Mouse (Mus musculus) left cerebral cortex, adult 11 months (tissue): ENCODE data around the gene Txnrd1.

ENCODE experiments used
- DNase-seq: peaks from one replicate; pipeline ENCODE4 v3.0.0; 2022; ENCODE audit warnings: low spot score

Txnrd1 gene

DNA sequence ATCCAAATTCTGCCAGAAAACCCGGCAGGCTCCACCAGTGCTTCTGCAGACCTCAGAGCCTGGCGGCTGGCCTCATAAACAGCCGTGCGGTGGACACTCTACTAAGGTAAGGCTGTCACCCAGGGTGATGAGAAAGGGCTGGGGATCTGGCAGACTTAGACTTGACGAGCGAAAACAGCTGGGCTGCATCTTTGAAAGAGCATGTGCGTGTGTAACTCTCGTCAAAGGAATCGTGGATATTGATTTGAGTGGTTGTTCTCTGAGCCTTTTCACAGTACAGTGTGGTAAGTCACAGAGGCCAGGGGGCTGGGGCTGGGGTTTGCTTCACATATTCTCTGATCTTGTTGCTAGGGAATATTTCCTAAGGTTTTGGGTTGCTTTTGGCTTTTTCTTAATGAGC is at the start of gene Txnrd1:
TSS of gene Txnrd1 (plus strand) at position 26 of the 400 bp plus-strand sequence.
- DNase-seq: no peak

DNA sequence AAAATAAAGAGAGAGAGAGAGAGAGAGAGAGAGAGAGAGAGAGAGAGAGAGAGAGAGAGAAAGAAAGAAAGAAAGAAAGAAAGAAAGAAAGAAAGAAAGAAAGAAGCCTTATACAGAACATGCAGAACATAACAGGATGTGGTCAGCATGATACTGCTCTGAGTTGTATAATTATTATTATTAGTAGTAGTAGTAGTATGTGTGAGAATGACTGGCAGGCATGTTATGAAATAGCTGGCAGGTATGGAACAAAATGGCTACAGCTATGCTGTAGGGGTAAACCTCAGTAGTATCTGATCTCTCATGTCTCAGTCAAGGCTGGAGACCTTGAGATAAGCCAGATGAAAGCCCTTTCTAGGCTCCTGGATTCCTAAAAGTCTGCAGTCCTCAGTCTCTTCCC is 44.6 kb upstream of the Txnrd1 start:
- no peak for DNase-seq

DNA sequence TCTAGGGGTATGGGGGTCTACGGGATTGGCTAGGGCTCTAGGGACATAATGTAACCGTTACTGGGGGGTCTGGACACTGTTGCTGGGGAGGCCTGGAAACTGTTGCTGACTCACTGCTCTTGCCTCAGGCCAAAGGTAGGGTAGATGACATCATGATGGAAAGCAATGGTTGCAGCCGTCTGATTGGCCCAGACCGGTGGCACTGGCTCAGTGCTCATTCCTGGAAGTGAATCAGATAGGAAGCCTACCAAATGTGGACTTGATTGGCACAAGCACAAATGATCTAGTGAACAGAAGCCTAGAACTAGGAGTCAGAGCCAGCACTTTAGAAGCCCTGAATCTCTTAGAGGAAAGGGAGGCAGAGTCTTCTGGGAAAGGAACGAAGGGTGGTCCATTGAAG is 43.2 kb upstream of the Txnrd1 start:
- no peak for DNase-seq

DNA sequence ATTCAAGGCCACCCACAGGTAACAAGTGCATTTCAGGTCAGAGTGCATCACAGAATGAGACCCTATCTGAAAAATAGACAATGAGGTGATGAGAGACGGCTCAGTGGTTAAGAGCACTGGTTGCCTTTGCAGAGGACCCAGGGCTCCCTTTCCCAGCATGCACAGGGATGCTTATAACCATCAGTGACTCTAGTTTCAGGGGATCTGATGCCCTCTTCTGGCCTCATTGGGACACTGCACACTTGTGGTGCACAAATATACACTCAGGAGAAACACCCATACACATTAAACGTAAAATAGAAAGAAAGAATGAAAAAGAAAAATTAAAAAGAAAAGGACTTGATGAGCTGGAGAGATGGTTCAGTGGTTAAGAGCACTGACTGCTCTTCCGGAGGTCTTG is 42.0 kb upstream of the Txnrd1 start:
- no peak for DNase-seq

DNA sequence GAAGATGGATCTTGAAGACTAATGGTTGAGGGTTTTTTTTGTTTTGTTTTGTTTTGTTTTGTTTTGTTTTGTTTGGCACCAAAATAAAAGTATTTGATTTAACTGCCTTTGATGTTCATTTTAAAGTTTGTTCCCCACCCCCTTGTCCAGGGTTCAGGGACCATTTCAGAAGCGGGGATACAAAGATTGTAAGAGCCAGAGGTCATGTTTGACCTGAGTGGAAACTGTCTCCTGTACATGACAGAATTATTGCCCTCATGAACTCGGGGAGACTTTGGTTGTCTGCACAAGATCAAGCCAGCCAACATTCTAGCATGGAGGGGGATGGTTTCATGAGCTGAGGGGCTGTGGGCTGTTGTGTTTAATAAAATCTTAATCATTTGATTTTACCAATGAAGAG is 41.4 kb upstream of the Txnrd1 start:
- no peak for DNase-seq

DNA sequence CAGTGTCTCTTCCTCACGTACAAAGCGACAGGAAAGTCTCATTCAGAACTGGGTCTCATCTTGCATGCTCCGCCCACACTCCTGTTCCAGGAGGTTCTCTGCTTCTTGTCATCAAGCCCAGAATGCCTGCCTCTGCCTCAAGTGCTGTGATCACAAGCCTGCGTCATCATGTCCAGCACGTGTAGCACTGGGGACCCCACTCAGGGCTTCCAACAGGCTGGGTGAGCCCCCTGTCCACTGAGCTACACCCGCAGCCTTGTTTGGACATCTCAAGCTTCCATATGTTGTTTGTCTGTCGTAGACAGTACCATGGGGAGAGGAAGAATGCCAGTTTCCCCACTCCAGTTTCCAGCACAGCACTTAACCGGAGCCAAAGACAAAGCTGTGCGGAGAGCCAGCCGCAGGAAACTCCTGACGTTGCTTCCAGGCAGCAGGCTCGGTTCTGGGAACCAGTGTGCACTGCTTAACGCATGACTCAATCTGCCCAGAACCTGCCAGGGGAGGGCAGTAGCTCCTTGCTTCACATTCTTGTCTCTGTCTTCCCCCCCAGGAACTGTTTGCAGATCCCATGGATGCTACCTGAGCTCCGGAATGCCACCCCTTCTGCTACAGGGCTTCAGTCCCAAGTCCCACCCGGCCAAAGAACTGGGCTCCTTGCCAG is 38.5 kb upstream of the Txnrd1 start:
- peak; percentile 68 for DNase-seq

DNA sequence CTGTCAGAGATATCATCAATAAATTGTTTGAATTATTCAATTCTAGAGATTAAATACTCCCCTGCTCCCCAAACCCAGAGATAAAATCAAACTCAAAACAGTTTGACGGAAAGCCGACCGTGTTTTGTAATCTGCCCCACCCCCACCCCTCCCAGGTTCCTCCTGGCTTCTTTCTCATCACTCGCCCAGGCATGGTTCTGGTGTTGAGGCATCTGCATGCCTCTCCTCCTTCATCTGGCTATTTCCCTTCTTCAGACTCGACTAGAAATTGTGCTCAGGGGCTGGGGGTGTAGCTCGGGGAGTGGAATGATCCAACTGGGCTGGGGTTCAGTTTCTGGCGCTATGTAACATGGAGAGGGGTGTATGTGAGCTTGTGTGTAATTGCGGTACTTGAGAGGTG is 38.0 kb upstream of the Txnrd1 start:
- no peak for DNase-seq

DNA sequence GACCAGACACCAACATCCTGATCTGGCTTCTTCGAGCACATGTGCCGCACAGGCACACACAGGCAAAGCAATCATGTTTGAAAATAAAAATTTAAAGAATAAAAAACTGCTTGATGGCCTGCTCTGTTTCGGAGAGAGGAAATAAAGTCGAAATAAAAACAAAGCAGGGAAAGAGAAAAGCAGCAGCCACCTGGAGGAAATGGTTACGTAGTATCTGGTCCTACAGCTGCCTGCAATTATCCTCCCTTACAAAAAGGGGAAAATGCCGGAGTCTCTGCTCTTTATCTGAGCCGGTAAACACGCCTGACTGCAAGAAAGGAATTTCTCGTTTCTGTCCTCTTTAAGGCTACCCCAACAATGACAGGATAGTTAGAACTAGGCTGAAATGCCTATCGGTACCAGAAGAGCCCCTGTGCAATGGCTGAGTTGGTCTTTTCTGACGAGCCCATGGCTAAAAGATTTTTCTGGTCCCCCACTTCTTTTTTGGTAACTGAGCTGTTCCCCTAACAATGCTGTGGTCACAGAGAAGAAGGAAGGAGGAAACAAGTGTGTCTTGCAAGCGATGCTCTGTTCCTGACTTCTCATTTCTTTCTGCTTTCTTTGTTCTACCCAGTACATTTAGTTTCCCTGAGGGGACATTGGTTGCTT is 37.2 kb upstream of the Txnrd1 start:
- DNase-seq: no peak

DNA sequence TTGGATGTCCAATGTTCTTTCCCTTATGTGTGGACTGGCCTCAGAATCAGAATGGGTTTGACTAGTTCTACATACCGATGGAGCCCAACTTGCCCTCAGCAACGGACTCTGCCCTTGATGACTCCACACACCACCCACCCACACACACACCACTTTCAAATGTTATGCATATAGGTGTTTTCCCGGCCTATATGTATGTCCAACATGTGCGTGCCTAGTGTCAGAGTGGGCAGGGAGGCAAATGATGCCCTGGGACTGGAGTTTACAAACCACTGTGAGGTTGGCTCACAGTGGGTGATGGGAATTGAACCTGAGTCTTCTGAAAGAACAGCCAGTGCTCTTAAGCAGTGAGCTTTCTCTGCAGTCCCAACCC is 36.6 kb upstream of the Txnrd1 start:
- no peak for DNase-seq

DNA sequence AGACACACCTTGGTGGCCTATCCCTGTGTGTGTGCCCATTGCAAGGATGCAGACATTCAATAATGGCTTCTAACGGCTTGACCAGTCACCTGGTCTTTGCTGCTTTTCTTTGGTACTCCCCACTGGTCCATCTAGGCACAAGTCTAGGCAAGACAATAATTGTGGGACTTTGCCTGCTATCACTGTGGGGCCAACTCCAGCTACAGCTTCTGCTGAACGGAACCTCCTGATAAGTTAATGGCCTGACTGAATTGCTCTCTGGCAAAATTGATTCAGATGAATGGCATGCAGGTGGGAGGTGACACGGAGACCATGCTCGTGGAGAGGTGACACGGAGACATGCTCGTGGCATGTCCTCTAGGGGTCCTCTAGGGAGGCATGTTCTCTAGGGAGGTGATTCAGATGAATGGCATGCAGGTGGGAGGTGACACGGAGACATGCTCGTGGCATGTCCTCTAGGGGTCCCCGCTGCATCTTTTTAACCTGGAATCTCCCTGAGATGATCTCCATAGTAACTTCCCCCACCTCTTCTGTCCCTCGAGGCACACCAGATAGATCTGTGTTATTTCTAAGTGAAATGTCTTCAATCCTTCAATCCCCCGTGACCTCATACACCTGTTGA is 35.3 kb upstream of the Txnrd1 start:
- DNase-seq: no peak

DNA sequence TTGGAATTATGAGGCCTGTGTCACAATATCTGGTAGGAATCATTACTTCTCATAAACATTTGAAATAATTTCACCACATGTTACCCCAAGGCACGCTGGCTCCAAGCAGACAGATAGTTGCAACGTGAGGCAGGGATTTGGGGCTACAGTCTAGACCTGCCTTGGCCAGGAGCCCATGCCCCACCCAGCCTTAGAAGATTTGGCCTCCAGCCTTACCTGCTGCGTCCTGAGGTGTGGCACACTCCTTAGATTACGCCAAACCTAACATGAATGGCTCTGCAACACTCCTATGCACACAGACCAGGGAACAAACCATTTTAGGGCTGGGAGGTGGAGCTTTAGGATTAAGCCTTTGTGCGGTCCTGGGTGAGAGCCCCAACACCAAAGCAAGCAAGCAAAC is 33.7 kb upstream of the Txnrd1 start:
- DNase-seq: no peak

DNA sequence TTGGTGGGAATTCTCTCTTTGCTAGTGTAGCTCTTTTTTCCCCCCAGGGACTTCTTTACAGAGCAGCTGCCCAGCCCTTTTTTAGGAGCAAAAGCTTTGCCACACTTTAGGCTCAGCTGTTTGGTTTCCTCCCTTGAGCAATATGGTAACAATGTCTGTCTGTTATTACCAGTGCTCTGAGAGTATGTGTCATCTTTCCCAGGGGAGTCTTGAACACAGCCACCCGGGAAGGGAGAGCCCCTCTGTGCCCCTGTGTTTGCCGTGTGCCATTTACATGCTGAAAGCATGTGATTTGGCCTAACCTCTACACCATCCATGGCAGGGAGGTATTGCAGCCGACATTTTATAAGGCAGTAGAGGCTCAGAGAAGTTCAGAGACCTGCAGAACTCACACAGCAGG is 29.4 kb upstream of the Txnrd1 start:
- DNase-seq: no peak

DNA sequence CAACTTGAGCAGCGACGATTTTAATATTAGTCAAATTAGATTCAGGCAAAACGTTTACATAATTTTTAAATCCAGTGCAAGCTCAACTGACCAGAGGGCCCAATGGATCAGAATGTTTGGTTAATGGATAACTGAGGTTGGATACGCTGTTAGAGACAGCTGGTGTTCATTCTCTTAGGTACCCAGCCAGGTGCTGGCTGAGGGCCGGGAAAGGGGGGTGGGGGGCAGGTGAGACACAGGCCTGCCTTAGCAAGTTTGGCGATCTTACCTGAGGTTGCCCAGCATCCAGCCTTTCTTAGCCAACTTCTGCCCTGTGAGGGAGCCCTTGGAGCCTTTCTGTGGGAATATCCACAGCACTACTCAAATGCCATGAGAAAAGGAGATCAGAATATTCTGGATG is 28.6 kb upstream of the Txnrd1 start:
- DNase-seq: no peak

DNA sequence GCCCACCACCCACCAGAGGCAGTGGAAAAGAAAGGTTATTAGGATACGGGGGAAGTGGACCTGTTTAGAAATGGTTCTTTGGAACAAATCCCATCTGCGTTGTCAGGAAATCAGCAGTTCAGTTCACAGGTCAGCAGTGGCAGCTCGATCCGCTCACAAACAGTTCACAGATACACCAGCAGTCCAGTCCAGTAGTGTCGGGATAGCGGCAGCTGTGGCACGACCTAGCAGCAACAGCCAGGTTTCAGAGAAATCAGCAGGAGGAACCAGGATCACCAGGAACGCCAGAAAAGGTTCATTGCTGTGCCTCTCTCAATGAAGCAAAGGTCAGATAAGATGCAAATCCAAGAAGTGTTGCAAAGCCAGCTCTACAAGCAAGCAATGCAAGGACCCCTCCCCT is 27.3 kb upstream of the Txnrd1 start:
- no peak for DNase-seq

DNA sequence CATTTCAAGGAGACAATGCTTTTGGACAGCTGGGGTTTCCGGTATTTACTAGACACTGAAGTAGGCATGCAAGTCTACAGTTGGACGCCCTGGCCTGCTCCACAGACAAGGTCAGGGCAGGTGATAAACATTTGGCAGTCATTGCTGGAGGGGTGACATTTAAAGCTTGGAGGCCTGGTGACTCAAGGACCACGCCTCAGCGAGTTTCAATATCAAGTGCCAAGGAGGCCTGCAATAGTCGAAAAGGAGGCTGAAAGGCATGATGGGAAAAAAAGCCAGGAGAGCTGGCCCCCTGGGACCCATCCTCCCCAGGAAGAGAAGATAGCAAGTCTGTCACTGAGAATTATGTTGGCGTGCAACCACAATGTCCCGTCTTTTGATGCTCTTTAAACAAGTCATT is 26.5 kb upstream of the Txnrd1 start:
- DNase-seq: no peak

DNA sequence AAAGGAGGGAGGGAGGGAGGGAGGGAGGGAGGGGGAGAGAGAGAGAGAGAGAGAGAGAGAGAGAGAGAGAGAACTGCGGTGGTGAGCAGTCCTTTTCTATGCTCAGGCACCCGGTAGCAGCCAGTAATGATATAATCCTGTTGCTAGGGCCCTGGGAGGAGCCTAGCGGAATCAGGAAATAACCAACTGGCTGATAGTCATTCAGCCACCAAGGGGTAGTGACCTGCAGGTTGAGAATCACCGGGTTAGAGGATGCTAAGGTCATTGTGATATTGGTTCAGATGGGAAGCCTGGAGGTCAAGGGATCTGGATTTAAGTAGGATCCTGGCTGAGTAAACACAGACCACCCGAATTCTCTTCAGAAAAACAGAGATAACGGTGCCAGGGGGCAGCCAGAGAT is 25.6 kb upstream of the Txnrd1 start:
- DNase-seq: no peak

DNA sequence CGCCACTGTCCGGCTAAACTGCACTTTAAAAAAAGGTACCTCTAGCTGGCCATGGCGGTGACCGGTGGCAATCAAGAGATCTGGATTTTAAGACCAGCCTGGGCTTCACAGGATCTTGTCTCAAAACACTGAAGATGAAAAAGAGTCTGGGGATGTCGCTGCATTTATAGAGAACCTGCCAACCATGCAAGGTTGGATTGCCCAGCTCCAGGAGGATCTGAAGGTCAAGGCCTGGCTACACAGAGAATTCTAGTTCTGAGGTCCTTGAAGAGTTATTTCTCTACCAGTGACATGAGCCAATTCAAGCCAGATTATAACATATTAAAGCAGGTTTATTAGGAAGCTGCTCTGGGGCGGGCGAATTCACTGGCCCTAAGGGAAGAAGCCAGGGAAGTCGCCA is 24.9 kb upstream of the Txnrd1 start:
- DNase-seq: no peak

DNA sequence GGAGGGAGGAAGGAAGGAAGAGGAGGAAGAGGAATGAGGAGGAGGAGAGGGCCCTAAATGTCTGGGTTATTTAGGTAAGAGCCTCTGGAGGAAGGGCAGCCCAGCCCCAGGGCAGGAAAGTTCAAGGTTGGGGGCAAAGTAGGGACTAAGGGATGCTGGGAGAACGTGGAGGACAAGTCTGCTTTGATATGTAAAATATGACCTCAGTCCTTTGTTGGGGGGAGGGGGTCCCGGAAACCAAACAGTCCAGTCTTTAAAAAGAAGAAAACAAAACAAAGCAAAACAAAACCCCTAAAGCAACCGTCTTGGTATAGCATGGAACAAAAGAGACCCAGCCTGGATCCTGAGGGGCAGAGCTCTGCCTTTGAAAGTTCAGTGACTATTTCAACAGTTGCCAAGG is 24.4 kb upstream of the Txnrd1 start:
- DNase-seq: no peak

DNA sequence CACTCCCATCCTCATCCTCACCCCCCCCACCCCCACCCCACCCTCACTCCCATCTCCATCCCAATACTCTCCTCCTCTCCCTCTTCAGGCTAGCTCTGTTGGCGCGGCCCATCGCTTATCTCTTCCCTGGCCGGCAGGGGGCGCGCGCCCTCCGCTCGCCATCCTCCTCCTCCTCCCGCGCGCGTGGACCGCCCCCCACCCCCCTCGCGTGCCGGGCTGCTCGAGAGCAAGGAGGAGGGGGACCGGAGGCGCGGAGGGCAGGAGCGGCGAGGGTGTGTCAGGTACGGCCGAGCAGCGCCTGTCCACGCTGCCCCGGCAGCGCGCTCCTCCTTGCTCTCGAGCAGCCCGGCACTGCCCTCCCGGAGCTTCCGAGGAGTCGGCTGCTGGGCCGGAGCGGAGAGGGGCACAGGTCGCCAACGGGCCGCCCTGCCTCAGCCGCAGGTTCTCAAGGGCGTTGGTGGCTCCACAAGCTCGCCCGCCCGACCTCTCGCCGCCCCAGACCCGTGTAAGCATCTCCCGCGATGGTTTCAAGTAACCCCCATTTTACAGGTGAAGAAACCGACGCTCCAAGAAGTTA is 21.8 kb upstream of the Txnrd1 start:
- DNase-seq: no peak

DNA sequence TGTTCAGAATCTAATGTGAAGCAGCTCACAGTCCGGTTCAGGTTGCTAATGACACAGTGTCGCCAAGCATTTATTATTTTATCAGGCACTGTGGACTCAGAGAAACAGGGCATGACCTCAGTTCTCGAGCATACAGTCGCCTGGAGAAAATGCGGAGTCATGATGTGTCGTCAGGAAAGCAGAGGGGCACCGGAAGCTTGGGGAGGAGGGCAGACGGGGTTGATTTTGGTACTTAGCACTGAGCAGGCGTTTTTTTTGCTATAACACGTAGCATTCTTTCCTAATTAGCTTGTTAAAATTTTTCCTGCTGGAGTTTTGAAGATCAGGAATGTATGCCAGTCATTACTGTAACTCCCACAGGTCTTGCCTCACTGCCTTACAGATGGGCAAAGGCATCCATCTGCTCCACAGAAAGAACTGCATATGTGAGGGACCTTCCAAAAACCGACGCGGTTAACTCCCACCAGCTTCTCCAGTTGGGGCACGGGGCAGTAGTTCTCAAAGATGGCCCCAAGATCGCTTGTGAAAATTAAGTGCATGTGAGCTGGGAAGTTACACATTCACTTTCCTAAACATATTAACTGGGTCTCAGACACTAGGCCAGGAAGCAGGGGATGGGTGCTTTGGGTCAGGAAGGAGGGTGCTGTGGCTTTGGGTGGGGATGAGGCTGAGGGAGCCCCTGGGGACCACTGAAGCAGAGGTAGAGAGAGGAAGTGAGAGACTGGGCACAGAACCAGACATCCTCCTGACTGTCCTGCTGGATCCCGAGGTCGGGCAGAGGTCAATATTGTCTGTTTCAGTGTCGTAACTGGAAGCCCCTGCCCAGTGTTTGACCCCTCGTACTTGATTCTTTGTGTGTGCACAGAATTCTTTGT is 19.4 kb upstream of the Txnrd1 start:
- no peak for DNase-seq

DNA sequence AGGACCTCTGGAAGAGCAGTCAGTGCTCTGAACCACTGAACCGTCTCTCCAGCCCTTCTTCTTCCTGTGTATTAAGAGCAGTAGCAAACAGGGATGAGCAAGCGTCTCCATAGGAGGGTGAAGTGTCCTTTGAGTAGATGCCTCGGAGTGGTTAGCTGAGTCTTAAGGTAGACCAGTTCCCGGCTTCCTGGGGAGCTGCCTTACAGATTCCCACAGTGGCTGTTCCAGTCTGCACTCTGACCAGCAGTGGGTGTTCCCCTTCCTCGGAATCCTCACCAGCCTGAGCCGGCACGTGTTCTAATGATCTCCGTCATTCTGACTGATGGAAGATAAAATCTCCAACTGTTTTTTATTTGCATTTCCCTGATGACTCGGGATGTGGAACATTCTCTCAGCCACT is 17.3 kb upstream of the Txnrd1 start:
- no peak for DNase-seq

DNA sequence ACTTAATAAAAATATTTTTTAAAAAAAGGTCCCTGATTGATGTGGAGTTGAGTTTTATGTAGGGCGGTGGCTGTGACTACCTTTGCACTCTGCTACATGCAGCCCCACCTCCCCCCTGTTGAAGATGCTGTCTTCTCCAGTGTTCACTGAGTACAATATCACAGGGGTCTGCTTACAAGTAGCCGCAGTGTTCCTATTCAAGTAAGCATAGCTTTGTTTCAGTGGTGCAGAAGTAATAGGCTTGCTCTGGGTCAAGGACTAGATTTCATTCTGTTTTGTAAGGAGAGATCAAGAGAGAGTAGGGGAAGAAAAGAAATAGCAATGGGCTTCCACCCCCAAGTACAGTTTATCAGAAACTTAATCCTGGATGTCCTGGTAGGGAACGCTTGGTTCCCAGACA is 16.2 kb upstream of the Txnrd1 start:
- no peak for DNase-seq

DNA sequence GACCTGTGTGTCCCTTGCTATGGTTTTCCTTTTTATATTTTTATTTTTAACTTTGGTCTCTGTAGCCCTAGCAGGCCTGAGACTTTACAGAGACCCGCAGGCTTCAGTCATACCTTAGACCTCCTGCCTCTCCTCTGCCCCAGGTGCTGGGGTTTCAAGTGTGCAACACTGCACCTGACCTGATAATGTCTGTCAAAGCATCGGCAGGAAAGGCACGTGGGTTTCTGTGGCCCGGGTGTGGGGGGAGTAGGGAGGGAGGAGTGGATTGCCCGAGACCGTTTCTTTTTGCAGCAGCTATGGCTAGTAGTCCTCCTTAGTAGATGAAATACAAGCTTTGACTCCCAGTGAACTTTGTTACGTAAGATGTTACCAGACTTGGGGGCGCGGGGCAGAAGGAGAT is 15.8 kb upstream of the Txnrd1 start:
- DNase-seq: no peak
